Mouse (Mus musculus) fat pad, adult 2 months (tissue): ENCODE data around the gene Thap11.
A peak's percentile ranks its signal among the peaks of the same experiment; 100 is the strongest.
"Not testable (repeated sequence)": the region's sequence is repeated elsewhere in the genome, so short reads cannot be mapped to it uniquely, and the experiment has no call there.

Experiments
- DNase-seq: peaks from one replicate; pipeline ENCODE4 v3.0.0-alpha.2; 2011; ENCODE audit warnings: low read depth, low spot score; ENCODE audit errors: extremely low read depth

Thap11 gene

GRCm38 (mm10) chr8:105854715-105855216, at the start of gene Thap11:
TSS of gene Thap11 (plus strand) at chr8:105855132.
- DNase-seq: no peak

- no peak for DNase-seq
Measured at GRCm38 (mm10) chr8:105805346-105805745, 49.6 kb upstream of the Thap11 start.

GRCm38 (mm10) chr8:105805964-105806363, 49.0 kb upstream of the Thap11 start:
- no peak for DNase-seq

- DNase-seq: no peak
Measured at GRCm38 (mm10) chr8:105807766-105808165, 47.2 kb upstream of the Thap11 start.

GRCm38 (mm10) chr8:105808480-105808879, 46.5 kb upstream of the Thap11 start:
- no peak for DNase-seq

- DNase-seq: no peak
Measured at GRCm38 (mm10) chr8:105810245-105810786, 44.6 kb upstream of the Thap11 start.

- DNase-seq: no peak
Measured at GRCm38 (mm10) chr8:105811061-105811460, 43.9 kb upstream of the Thap11 start.

- no peak for DNase-seq
Measured at GRCm38 (mm10) chr8:105811543-105811942, 43.4 kb upstream of the Thap11 start.

GRCm38 (mm10) chr8:105812511-105812910, 42.4 kb upstream of the Thap11 start:
- no peak for DNase-seq

GRCm38 (mm10) chr8:105813241-105813640, 41.7 kb upstream of the Thap11 start:
- no peak for DNase-seq

GRCm38 (mm10) chr8:105819659-105820058, 35.3 kb upstream of the Thap11 start:
- no peak for DNase-seq

GRCm38 (mm10) chr8:105820925-105821324, 34.0 kb upstream of the Thap11 start:
- DNase-seq: no peak

GRCm38 (mm10) chr8:105825506-105825905, 29.4 kb upstream of the Thap11 start:
- no peak for DNase-seq

- no peak for DNase-seq
Measured at GRCm38 (mm10) chr8:105826379-105826778, 28.6 kb upstream of the Thap11 start.

- peak; percentile 99 for DNase-seq
Measured at GRCm38 (mm10) chr8:105826861-105827848, 27.8 kb upstream of the Thap11 start, which contains the start of the genes Ranbp10 and Tsnaxip1. TSS of gene Ranbp10 (minus strand) at chr8:105827350. TSS of gene Tsnaxip1 (plus strand) at chr8:105827731.

- not testable (repeated sequence) for DNase-seq
Measured at GRCm38 (mm10) chr8:105833740-105834139, 21.2 kb upstream of the Thap11 start.

- DNase-seq: no peak
Measured at GRCm38 (mm10) chr8:105835318-105835717, 19.6 kb upstream of the Thap11 start.

GRCm38 (mm10) chr8:105836991-105837390, 17.9 kb upstream of the Thap11 start:
- no peak for DNase-seq

- no peak for DNase-seq
Measured at GRCm38 (mm10) chr8:105839209-105839608, 15.7 kb upstream of the Thap11 start.

GRCm38 (mm10) chr8:105846678-105847077, 8.3 kb upstream of the Thap11 start:
- no peak for DNase-seq

GRCm38 (mm10) chr8:105850014-105850413, 4.9 kb upstream of the Thap11 start:
- DNase-seq: no peak

- DNase-seq: no peak
Measured at GRCm38 (mm10) chr8:105850611-105851010, 4.3 kb upstream of the Thap11 start.
